Mouse (Mus musculus) ZHBTc4 (cell line): ENCODE data around the gene Clec3b.

ENCODE experiments used
- DNase-seq: peaks from one replicate; pipeline ENCODE4 v3.0.0-alpha.2; 2011; ENCODE audit warnings: low read depth, low spot score

Clec3b gene

GRCm38 (mm10) chr9:123150241-123151020 is at the start of gene Clec3b:
TSS of gene Clec3b (plus strand) at chr9:123150946.
- no peak for DNase-seq

- no peak for DNase-seq
Observed at GRCm38 (mm10) chr9:123103425-123103824, 47.3 kb upstream of the Clec3b start.

DNA sequence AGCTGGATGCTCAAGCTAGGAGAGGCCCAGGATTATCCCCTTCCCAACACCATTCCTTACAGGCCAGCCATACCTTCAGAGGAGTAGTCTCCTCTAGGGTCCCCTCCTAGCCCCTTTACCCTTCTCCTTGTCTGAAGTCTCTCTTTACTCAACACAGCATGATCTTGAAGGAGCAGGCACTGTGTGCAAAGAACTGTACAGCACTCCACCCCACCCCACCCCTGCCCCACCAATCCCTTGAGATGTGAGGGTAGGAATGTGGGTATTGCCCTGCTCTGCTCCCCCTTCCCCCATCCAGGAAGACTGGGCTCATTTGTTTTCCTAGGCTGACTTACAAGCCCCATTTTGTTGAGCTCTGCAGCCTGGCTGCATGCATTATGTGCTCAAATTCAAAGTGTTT is 46.4 kb upstream of the Clec3b start:
- no peak for DNase-seq

- DNase-seq, result peak; percentile 42
Observed at GRCm38 (mm10) chr9:123107186-123107585, 43.6 kb upstream of the Clec3b start.

DNA sequence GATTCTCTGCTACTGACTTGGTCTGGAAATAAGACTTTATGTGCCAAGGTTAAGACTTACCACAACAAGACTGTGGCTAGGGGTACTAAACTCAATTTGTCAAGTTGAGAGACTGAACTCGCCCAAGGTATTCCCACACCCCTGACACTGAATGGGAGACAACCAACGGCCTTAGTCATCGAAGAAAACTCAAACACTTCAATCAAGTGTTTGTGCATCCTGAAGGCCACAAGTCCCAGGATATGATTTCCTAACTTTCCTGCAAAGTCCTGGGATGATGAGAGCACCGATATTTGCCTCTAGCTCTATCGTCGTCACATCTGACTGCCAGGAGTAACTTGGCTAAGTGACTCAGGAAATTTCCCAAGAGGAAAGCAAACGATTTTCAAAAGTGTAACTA is 41.6 kb upstream of the Clec3b start:
- no peak for DNase-seq

DNA sequence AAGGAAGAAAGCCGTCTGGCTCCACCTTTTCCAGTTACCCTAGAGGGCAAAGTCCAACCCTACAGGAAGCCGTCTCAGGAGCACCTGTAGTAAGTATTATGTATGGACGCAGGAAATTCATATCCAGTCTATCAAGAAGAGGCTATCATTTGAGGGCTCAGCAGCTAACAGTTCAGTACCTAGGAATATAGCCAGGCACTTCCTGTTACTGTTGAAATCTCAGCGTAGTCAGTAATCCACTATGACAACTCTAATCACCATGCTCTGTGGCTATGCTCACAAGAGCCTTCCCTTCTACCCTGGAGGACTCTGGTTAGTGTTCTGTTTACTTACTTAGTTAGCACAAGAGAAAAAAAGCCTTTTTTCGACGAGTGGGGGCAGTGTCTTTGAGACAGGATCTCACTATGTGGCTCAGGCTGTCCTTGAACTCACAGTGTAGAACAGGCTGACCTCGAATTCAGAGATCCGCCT is 39.0 kb upstream of the Clec3b start:
- DNase-seq, result peak; percentile 19

GRCm38 (mm10) chr9:123112805-123113521 is 37.8 kb upstream of the Clec3b start, which contains the start of the genes Zdhhc3 and Exosc7:
TSS of gene Zdhhc3 (minus strand) at chr9:123113205.
TSS of gene Exosc7 (plus strand) at chr9:123113215.
- DNase-seq, result peak; percentile 95

DNA sequence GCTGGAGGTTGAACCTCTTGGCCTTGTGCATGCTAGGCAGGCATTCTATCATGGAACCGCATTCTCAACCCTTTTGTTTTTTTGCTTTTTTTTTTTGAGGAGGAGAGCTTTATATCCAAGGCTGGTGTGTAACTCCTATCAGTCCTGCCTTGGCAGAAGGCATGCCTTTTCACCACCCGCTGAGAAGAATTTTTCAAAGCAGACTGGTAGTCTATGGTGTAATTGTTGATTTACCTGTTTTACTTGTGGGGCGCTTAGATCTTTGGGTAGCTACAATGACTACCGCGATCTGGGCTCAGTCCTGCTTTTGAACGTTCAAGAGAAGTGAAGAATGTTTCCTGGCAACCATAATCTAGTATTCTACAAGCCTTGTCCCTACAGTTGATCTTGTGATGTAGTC is 36.8 kb upstream of the Clec3b start:
- DNase-seq, result no peak

GRCm38 (mm10) chr9:123115566-123115965 is 35.2 kb upstream of the Clec3b start:
- DNase-seq, result no peak

- no peak for DNase-seq
Observed at GRCm38 (mm10) chr9:123123017-123123416, 27.7 kb upstream of the Clec3b start.

GRCm38 (mm10) chr9:123123571-123124412 is 27.0 kb upstream of the Clec3b start:
- peak; percentile 44 for DNase-seq

GRCm38 (mm10) chr9:123124413-123124981 is 26.2 kb upstream of the Clec3b start:
- DNase-seq, result no peak

DNA sequence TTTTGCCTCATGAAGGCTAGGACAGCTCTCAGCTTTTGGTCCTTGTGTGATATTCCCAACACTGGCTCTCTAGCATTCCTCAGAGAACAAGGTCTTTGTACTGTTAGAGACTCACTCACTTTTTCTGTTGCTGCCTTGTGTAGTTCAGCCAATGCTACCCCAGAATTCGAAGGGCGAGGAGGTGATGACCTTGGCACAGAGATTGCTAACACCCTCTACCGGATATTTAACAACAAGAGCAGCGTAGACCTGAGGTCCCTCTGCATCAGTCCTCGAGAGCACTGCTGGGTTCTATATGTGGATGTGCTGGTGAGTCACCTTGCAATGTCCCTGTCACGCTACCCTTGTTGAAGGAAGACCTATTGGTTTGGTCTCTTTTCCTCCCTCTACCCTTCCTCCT is 23.1 kb upstream of the Clec3b start:
- DNase-seq, result no peak

DNA sequence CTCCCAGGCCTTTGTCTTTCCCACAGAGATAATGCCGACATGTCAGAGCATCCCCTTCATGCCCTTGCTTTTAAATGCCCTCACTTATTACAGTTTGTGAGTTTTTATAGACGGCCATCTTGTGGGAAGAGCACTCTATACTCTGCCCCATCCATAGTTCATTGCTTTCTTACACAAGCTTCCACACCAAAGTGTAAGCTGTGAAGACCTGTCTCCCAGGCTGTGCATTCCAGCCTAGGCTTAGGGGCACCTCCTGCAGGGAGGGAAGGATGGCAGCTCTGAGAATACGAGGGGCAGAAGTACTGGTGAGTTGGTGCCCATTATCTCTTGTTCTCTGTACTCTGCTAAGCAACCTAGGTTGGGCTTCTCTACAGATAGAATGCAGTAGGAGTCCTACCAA is 17.8 kb upstream of the Clec3b start:
- DNase-seq, result no peak

DNA sequence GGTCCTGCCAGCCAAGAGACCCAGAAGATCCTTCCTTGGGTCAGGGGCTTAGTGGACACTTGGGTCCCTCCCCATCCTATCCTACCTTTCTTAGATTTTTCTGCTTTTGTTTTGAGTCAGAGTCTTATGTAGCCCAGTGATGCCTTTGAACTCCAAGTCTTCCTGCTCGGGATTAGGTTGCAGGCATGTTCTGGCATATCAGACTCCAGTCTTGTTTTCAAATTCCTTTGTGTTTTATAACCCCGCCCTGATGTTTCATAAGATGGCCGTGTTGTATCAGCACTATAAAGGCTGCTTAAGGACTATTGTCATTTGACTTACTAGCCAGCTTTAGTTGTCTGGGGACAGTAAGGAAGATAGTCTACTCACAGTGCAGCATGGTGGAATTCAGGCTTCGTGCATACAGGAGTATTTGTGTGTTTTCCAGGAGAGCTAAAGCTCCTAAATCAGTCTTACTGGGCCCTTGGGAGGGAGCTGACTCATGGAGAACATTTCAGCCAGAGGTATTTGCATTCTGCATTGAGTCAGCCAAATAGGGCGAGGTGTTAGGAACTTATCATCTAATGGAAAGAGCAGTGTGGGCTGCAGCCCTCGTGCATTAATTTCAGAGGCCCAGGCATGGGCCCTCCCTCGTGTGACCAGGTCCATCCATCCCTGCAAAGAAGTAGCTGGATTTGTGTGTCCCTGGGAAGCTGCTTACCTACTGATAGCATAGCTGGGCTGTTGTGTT is 13.6 kb upstream of the Clec3b start:
- no peak for DNase-seq

DNA sequence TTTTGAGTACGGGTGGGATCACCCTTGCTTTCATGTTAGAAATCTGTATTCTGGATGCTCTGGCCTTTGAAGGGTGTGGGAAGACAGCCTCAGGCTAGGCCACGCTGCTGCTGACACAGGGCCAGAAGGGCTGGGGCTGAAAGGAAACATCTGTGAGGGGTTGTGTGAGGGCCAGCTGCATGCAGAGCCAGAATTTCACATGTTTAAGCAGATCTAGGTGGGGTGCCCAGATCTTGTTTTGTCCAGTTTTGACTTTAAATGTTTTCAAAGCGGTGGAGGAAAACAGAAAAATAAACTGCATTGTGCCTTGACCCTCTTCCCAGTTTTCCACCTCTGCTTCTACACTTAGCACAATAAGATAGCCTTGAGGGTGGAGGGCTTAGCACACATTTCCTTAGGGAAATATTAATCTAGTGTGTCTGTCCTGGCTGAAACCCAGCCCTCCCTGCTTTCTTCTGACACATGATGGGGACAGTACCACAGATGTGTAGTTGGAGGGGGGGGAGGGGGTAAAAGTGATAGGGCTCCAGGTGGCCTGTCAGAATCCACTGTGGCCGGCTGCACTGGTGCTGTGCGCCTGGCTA is 11.8 kb upstream of the Clec3b start:
- no peak for DNase-seq

- DNase-seq, result no peak
Observed at GRCm38 (mm10) chr9:123139887-123140614, 10.7 kb upstream of the Clec3b start.

- DNase-seq, result no peak
Observed at GRCm38 (mm10) chr9:123148430-123148829, 2.3 kb upstream of the Clec3b start.

GRCm38 (mm10) chr9:123151561-123151960 is 815 bp downstream of the Clec3b start:
- DNase-seq, result no peak

DNA sequence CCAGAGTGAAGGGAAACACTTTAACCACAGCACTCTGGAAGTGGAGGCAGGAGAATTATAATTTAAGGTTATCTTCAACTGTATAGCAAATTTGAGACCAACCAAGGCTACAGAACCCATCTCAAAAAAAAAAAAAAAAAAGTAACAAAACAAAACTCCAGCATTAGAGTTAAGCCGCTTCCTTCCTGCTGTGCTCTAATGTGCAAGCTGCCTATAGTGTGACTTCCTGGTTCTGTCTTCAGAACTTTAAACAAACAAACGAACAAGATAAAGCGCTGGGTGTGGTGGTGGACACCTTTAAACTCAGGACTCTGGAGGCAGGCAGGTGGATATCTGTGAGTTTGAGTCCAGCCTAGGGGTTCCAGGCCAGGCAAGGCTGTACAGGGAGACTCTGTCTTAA is 1.3 kb downstream of the Clec3b start:
- no peak for DNase-seq
